Comparison of ENCODE assay signal across 8 mouse cellular contexts in the genomic region with DNA sequence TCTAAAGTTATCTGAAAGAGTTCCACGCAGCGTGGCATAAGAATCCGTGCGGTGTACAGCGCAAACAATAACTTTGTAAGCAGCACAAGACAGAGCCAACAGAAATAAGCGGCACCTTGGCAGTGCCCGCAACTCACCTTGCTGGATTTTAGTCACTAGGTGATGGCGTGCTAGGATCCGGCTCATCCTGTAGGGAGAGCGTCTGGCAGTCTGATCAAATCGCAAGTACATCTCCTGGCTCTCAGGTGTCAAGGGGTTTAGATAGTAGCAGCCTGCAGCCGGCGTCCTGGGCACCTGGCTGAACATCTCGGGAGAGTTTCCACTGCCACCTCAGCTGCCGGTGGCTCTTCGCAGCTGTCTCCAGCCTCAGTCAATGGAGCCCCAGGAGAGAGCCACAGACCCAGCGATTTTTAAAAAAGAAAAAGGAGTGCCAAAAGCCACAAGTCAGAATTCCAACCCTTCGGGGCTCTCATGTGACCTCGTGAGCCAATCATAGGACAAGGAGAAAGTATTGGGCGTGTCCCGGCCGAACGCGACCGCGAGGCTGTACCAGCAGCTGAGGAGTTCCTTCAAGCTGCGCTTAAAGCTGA. TPM values are rescaled to one million over a fixed set of nuclear protein-coding genes. Genes with fewer than 3 reads are reported as not detected.
DNase-seq lines count a peak whose midpoint lies in the region; ATAC-seq and TF ChIP-seq lines count a peak whose summit lies in the region.

No protein-coding gene starts in this region.

- no peaks in the 10 kb centered on the region for H3K9me3 ChIP-seq in heart, embryonic 13.5 days
- H3K9me3 ChIP-seq in kidney, embryonic 15.5 days (replicated peaks), result no peaks in the 10 kb centered on the region
- no peaks in the 10 kb centered on the region for H3K9me3 ChIP-seq in liver, embryonic 14.5 days (ENCODE audit: control insufficient read depth, low read length)

- no peaks in the 10 kb centered on the region for H3K36me3 ChIP-seq in heart, embryonic 13.5 days
- no peaks in the 10 kb centered on the region for H3K36me3 ChIP-seq in kidney, embryonic 15.5 days
- H3K36me3 ChIP-seq in liver, embryonic 14.5 days (replicated peaks; ENCODE audit: control insufficient read depth, insufficient read depth, low read depth), result no peaks in the 10 kb centered on the region

- H3K27ac ChIP-seq in embryonic fibroblast, embryonic 13.5 days (ENCODE audit: insufficient read depth, low read length), result peak overlapping the region; percentile 60
- H3K27ac ChIP-seq in heart, embryonic 13.5 days (replicated peaks), result peak overlapping the region; percentile 29; the same call in 1 of the 2 replicates
- H3K27ac ChIP-seq in kidney, embryonic 15.5 days, result peak overlapping the region; percentile 37
- no peak overlapping the region for H3K27ac ChIP-seq in liver, embryonic 14.5 days

- ATAC-seq in heart, embryonic 13.5 days (ENCODE audit: extremely low read depth, insufficient number of reproducible peaks, low FRiP score, low TSS enrichment), result peak; percentile 66; the same call in 1 of the 2 replicates
- ATAC-seq in kidney, embryonic 15.5 days (replicated peaks; ENCODE audit: low FRiP score), result peak; percentile 96
- ATAC-seq in liver, embryonic 14.5 days (ENCODE audit: insufficient read depth), result peak; percentile 76

- no peaks in the 10 kb centered on the region; the same call in 1 of the 2 replicates for H3K27me3 ChIP-seq in heart, embryonic 13.5 days (replicated peaks)
- H3K27me3 ChIP-seq in kidney, embryonic 15.5 days, result no peaks in the 10 kb centered on the region
- H3K27me3 ChIP-seq in liver, embryonic 14.5 days (ENCODE audit: control insufficient read depth, insufficient read depth, low read length), result no peaks in the 10 kb centered on the region

- WGBS in heart, embryonic 13.5 days, result 3% methylated on average over 27 of the region's 27 CpGs
- WGBS in kidney, embryonic 15.5 days, result 1% methylated on average over 27 of the region's 27 CpGs
- 3% methylated on average over 27 of the region's 27 CpGs for WGBS in liver, embryonic 14.5 days (ENCODE audit: insufficient replicate concordance)

- TF ChIP-seq POLR2A in embryonic fibroblast, embryonic 13.5 days (IDR thresholded peaks at IDR 0.05; ENCODE audit: low read depth, low read length), result peak; percentile 70; the same call in 1 of the 2 replicates

- H3K4me3 ChIP-seq in embryonic fibroblast, embryonic 13.5 days (ENCODE audit: insufficient read depth, low read length), result peak overlapping the region; percentile 82
- peak overlapping the region; percentile 82 for H3K4me3 ChIP-seq in heart, embryonic 13.5 days
- H3K4me3 ChIP-seq in kidney, embryonic 15.5 days (replicated peaks), result peak overlapping the region; percentile 60
- H3K4me3 ChIP-seq in liver, embryonic 14.5 days (ENCODE audit: insufficient read depth in 1 of 2, low read depth in 2 of 2, low read length in 2 of 2), result peak overlapping the region; percentile 38 to 62

- peaks cover 30% of the 10 kb centered on the region for H3K4me1 ChIP-seq in embryonic fibroblast, embryonic 13.5 days (ENCODE audit: control insufficient read depth, insufficient read depth, low read length)
- peaks cover 23% of the 10 kb centered on the region for H3K4me1 ChIP-seq in heart, embryonic 13.5 days
- peaks cover 17% of the 10 kb centered on the region for H3K4me1 ChIP-seq in kidney, embryonic 15.5 days
- H3K4me1 ChIP-seq in liver, embryonic 14.5 days (replicated peaks; ENCODE audit: control insufficient read depth in 2 of 2, insufficient read depth in 2 of 2, low read length in 1 of 2), result peaks cover 0 to 4% of the 10 kb centered on the region in 2 experiments; a peak in 1 of 4 replicates

- no peak for TF ChIP-seq EP300 in liver, embryonic 14.5 days (IDR thresholded peaks at IDR 0.05; ENCODE audit: low read depth)

- peak overlapping the region; percentile 83 for H3K9ac ChIP-seq in heart, embryonic 13.5 days
- peak overlapping the region; percentile 59 for H3K9ac ChIP-seq in kidney, embryonic 15.5 days
- H3K9ac ChIP-seq in liver, embryonic 14.5 days (replicated peaks), result no peak overlapping the region

- H3K4me2 ChIP-seq in heart, embryonic 13.5 days, result peak overlapping the region; percentile 94
- H3K4me2 ChIP-seq in kidney, embryonic 15.5 days, result peak overlapping the region; percentile 82
- peak overlapping the region; percentile 42 for H3K4me2 ChIP-seq in liver, embryonic 14.5 days (ENCODE audit: low read depth)

- DNase-seq in layer of hippocampus, adult 11-12 months (ENCODE audit: low spot score), result peak; percentile 54
- no peak for DNase-seq in layer of hippocampus, adult 9-10 months (ENCODE audit: low spot score)
- DNase-seq in liver, embryonic 14.5 days (ENCODE audit: low read depth in 3 of 3, low spot score in 3 of 3), result peak; percentile 26 to 46 (median 30)
- peak; percentile 74 for DNase-seq in neural tube, embryonic 10.5 days (ENCODE audit: extremely low spot score, low spot score)
- DNase-seq in thymus, postnatal 25 days, result peak; percentile 21

- TF ChIP-seq CTCF in embryonic fibroblast, embryonic 13.5 days (IDR thresholded peaks at IDR 0.05; ENCODE audit: borderline replicate concordance, insufficient read depth, low read length), result no peak
- TF ChIP-seq CTCF in liver, embryonic 14.5 days (IDR thresholded peaks at IDR 0.05; ENCODE audit: low read depth), result no peak

RNA-seq across cellular contexts. Expression of a gene that starts 43.8 kb away (rescaled TPM):
- polyA plus RNA-seq in embryonic fibroblast, embryonic 13.5 days (2011; ENCODE audit: insufficient read length, low read depth, missing spikeins), result 19.1 and 26.6 TPM in 2 replicates
- 3.8 and 4.7 TPM in 2 replicates for polyA plus RNA-seq in heart, embryonic 13.5 days (2015; fragmentation: Nextera tagmentation; extraction: Ambion mirVana)
- polyA plus RNA-seq in kidney, embryonic 15.5 days (2015; fragmentation: Nextera tagmentation; extraction: Ambion mirVana), result 10.6 and 11.3 TPM in 2 replicates
- 0.93 and 1.1 TPM in 2 replicates for polyA plus RNA-seq in liver, embryonic 14.5 days (2012; rRNA removed)
- 0.48 and 0.56 TPM in 2 replicates for polyA plus RNA-seq in liver, embryonic 14.5 days (2014; fragmentation: Nextera tagmentation; extraction: Ambion mirVana)

Comparison
In these comparisons a context has a peak if more than half of its experiments do, and no peak if none do; other contexts are left out.
1. H3K4me2 ChIP-seq: peak in every context shown above with its lines; median percentile 94 in heart, embryonic 13.5 days; 82 in kidney, embryonic 15.5 days; 42 in liver, embryonic 14.5 days.